Mouse (Mus musculus) activated CD4-positive, CD25-positive, alpha-beta regulatory T cell, adult 4 months (primary cell): ENCODE measurements around the gene Pde4c. TPM values are rescaled to one million over a fixed set of nuclear protein-coding genes. Genes with fewer than 3 reads are reported as not detected.

Source experiments
- ATAC-seq: one replicate; pipeline ENCODE4 v1.8.0; 2017
- polyA plus RNA-seq, 2 experiments: library from polyadenylated mRNA; unstranded; fragments of 100-300 nt; shearing (Covaris generic); gene quantifications; one replicate each; pipeline ENCODE4 v1.2.1; 2017

Pde4c gene
- polyA plus RNA-seq, 2 experiments from 2014 or later = 0.47 to 0.95 TPM

GRCm38 (mm10) chr8:70752000-70752764 lies 28.7 kb downstream of the Pde4c start:
- ATAC-seq = no peak

DNA sequence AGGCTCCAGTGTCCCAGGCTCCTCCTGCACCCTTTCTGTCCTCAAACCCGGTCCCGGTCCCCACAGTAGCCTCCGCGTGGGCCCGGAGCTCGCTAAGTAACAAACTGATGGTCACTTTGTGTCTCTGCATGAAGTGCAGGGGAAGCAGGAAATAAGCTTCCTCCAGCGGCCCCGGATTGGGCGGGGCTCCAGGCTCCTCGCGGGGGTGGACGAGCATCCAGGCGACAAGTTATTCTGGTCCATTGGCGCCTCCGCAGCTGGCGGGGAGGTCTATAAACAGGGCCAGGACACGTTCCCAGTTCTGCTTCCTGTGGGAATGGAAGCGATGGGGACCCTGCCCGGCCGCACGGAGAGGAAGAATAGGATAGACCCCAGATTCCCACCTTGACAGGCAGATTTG lies 29.6 kb downstream of the Pde4c start:
- ATAC-seq = no peak

DNA sequence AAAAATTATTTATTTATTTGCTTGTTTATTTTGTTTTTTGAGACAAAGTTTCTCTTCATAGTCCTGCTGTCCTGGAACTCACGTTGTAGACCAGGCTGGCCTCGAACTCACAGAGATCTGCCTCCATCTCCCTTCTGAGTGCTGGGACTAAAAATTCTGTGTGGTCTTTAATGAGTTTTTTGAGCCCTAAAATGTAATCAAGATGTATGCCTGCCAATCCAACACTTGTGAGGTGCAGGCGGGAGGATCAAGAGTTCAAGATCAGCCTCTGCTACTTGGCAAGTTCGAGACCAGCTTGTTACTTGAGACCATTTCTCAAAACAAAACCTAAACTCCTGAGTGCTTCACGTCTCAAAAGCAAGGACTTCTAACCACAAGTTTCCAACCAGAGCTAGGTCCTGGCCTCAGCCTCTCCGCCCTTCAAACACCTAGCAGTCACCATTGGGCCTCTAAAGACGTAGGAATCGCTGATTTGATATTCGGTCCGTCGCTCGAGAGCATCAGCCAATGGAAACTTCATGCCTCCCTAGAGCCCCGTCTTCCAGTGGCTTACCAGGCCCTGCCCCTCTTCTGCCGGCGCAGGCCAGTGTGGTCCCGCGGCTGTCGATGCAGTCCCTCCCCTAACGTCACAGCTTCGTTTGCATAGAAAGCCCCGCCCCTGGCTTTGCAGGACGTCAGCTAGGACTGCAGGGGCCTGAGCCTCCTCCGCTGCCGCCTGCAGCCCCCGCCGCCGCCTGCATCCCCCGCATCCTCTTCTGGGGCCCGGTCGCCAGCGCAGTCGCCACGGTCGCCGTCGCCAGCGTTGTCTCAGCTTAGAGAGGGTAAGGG lies 30.7 kb downstream of the Pde4c start, which contains the start of gene Rab3a:
Gene Rab3a, plus strand, starts transcription at position 637 of the 828 bp plus-strand sequence.
- ATAC-seq = peak; percentile 98

DNA sequence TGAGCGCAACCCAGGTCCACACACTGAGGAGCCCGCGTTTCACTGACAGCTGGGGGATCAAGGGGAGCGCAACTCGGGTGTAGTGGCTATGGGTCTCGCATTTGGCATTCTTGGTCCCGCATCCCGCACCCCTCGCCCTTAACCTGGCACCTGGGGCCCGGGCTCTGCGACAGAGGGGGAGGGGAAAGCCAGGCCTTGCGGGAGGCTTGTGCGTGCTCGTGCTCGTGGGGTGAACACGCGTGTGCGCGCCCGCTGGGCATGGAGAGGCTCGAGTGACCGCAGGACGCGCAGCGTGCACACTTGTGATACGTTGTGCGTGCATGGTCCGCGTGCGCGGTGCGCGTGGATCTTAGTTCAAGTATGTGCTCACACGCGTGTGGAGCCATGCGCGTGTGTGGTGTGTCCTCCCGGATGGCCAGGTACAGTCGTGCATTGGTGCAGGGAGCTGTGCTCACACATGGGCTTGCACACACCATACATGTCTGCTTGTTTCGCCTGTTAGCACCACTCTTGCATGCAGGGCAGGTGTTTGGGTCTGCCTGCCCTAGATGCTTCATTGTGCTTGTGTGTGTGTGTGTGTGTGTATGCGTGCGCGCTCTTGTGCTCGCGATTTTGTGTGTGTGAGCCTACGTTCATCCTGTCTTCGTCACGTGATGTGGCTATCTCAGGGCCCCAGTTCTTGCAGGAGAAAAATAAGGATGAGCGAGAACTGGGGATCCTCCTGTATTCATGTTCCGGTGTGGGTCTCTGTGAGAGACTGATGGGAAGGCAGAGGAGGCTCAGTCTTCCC lies 31.5 kb downstream of the Pde4c start:
- peak; percentile 13 for ATAC-seq

- ATAC-seq = no peak
Measured at GRCm38 (mm10) chr8:70755661-70756475, 32.3 kb downstream of the Pde4c start.

GRCm38 (mm10) chr8:70756476-70757040 lies 33.0 kb downstream of the Pde4c start:
- no peak for ATAC-seq

GRCm38 (mm10) chr8:70757523-70758307 lies 34.2 kb downstream of the Pde4c start:
- ATAC-seq = no peak

GRCm38 (mm10) chr8:70758308-70758615 lies 34.7 kb downstream of the Pde4c start:
- no peak for ATAC-seq

DNA sequence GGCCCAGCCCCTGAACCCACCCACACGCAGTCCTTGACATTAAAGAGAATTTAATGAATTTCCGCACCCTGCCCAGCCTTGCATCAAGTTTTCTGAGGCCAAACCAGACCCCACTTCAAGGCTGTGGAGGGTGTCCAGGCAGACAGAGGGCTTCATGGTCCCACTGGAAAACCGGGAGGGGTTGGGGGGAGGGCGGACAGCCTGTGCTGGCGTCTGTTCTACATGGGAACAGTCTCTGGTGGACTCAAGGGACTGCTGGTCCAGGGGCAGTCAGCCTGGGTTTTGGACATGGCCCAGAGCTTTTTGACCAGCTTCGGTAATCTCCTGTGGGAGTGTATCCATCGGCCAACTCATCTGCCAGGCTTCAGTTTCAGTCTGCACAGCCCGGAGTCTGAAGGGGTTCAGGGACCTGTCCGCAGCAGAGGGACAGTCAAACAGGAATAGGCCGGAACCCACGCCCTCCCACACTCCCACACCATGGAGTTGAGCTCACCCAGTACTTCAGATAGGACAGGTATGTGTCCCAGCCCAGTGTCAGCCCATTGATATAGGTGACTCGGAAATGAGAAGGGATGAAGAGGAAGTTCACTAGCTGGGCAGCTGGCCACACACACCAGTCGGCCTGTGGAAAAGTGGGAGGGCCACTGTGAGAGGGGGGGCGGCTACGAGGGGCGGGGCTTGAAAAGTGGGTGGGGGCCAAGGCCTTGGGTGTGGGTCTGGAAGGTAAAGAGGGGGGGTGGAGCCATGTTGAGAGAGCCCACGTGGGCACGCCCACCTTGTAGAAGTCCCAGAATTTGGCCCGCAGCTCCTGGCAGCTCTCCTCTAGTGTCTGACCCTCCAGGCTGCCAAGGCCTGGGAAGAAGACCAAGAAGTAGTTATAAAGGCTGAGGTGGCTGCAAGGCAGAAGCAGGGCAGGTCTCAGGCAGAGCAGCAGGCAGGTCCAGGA lies 35.4 kb downstream of the Pde4c start:
- no peak for ATAC-seq

DNA sequence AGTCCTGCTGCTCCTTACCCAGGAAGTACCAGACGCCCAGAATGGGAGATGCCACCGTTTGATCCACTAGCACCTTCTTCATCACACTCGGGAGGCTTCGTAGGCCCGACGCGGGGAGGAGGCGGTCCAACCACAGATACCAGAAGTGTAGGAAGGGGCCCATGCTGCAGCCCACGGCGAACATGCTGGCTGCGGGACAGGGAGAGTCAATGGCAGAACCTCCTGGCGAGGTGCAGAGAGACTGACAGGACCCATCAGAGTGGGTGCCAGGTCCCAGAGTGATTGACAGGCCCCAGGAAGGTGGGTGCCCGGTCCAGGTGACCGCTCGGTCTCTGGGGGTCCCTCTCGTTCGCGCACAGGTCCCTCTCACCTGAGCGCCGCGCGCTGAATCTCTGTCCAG lies 36.8 kb downstream of the Pde4c start:
- no peak for ATAC-seq

GRCm38 (mm10) chr8:70760775-70761406 lies 37.4 kb downstream of the Pde4c start, which contains the start of gene Mpv17l2:
Gene Mpv17l2 (minus strand): TSS chr8:70760946.
- peak; percentile 93 for ATAC-seq

GRCm38 (mm10) chr8:70762118-70762517 lies 38.6 kb downstream of the Pde4c start:
- no peak for ATAC-seq

DNA sequence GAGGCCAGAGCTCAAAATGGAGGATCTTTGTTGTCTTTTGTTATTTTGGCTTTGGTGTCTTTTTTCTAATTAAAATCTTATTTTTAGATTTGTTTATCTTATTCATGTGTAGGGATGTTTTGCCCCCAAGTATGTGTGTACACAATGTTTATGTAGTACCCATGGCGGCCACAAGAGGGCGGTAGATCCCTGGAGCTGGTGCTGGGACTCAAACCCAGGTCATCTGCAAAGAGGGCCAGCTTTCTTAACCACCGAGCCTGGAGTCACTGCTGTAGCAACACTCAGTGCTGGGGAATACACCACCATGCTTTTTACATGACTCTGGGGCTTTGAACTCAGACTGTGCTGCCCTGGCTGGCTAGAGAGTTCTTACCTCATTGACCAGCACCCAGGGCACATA lies 39.8 kb downstream of the Pde4c start:
- ATAC-seq = no peak

DNA sequence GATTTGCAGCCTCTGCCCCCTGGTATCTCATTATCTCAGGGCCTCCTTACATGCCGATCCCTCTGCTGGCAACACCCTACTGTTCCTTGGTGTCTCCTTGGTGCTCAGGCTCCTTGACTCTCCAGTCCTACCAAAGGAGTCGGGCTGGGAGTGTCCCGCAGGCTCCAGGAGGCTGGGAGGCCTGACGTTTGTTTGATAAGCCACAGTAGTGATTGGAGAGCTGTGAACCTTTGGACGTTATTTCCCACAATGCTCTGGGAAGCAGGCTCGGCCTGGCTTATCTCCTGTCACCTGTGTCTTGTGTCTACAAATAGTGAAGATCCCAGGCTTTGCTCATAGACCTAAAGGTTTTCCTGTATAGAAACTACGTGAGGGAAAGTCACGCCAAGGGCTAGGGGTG lies 40.5 kb downstream of the Pde4c start:
- no peak for ATAC-seq

DNA sequence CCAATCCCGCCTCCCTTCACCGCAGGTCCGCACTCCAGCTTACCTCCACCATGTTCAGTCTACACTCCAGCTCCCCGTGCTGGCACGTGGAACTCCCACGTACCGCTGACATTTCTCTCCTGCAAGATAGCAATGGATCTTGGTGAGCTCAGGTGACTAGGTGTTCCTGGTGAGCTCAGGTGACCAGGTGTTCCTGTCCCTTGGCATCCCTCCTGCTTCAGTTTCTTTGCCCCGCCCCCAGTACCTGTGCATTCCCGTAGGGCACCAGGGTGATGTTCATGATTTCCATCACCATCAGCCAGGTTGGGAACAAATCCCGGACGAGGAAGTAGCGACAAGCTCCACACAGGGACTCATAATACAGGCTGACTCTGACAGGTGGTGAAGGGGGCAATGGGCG lies 41.2 kb downstream of the Pde4c start:
- ATAC-seq = no peak

DNA sequence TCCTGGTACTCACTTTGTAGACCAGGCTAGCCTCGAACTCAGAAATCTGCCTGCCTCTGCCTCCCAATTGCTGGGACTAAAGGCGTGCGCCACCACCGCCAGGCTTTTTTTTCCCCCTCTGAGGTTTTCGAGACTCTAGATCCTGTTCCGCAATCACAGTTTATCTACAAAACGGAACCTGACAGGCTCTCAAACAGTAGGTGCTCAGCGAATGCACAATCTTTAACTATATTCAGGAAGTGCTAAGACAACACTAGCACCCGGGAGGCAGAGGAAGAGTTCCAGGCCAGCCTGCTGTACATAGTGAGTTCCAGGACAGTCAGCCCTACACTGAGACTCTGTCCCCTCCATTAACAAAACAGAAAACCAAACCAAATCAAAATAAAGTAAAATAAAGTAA lies 41.8 kb downstream of the Pde4c start:
- no peak for ATAC-seq

- ATAC-seq = peak; percentile 49
Measured at GRCm38 (mm10) chr8:70765838-70766570, 42.5 kb downstream of the Pde4c start.
